Mouse (Mus musculus) intestine, postnatal 0 days (tissue): ENCODE results near the gene Gm20532. TPM values are rescaled to one million over a fixed set of nuclear protein-coding genes. Genes with fewer than 3 reads are reported as not detected.

Source experiments
- ATAC-seq: fragments of 200-750 bp; cut with Nextera tagmentation; 2 replicates; pipeline ENCODE4 v1.8.0; 2017; ENCODE audit warnings: mild to moderate bottlenecking, moderate TSS enrichment, moderate library complexity
- H3K27ac ChIP-seq: fragments of 300-500 bp; sonication (generic); 2 replicates; pipeline ENCODE4 v1.5.1; 2014; ENCODE audit warnings: mild to moderate bottlenecking, low read depth, low read length, moderate library complexity
- H3K27me3 ChIP-seq: fragments of 300-500 bp; sonication (generic); replicated peaks from 2 replicates; pipeline ENCODE4 v1.6.1; 2014; ENCODE audit warnings: low read length, mixed read lengths; ENCODE audit not compliant: control insufficient read depth, insufficient read depth
- H3K36me3 ChIP-seq: fragments of 300-500 bp; sonication (generic); 2 replicates; pipeline ENCODE4 v1.6.1; 2014; ENCODE audit warnings: mild to moderate bottlenecking, moderate library complexity; ENCODE audit not compliant: control insufficient read depth, insufficient read depth
- H3K4me1 ChIP-seq: fragments of 300-500 bp; sonication (generic); replicated peaks from 2 replicates; pipeline ENCODE4 v1.6.1; 2014; ENCODE audit warnings: antibody characterized with exemption, low read length, mixed read lengths; ENCODE audit not compliant: control insufficient read depth, insufficient read depth
- H3K4me2 ChIP-seq: fragments of 300-500 bp; sonication (generic); replicated peaks from 2 replicates; pipeline ENCODE4 v1.6.1; 2014; ENCODE audit warnings: low read depth, mild to moderate bottlenecking, moderate library complexity
- H3K4me3 ChIP-seq: fragments of 300-500 bp; sonication (generic); 2 replicates; pipeline ENCODE4 v1.5.1; 2014; ENCODE audit warnings: low read depth, low read length
- H3K9ac ChIP-seq: fragments of 300-500 bp; sonication (generic); 2 replicates; pipeline ENCODE4 v1.6.1; 2014; ENCODE audit warnings: mild to moderate bottlenecking, low read depth, low read length
- H3K9me3 ChIP-seq: fragments of 300-500 bp; sonication (generic); 2 replicates; pipeline ENCODE4 v1.6.1; 2016; ENCODE audit warnings: mixed run types; ENCODE audit not compliant: control insufficient read depth
- CTCF ChIP-seq: sonication (generic); IDR thresholded peaks from 2 replicates; pipeline ENCODE4 v1.5.1; 2016; ENCODE audit warnings: low read depth, mild to moderate bottlenecking, control low read depth, antibody characterized with exemption, moderate library complexity
- WGBS: fragments of 180-500 bp; shearing (Covaris S2); extraction: QIAGEN DNeasy Blood & Tissue Kit; methylation state at CpG from one replicate; pipeline ENCODE4 v1.1.7; 2014; 5-methylcytosine and 5-hydroxymethylcytosine counted together
- polyA plus RNA-seq: library from polyadenylated mRNA; unstranded; fragments of >200 nt; fragmentation: Nextera tagmentation; extraction: Ambion mirVana; gene quantifications from 2 replicates; pipeline ENCODE4 v1.2.1, GENCODE M21; 2015

Gm20532 gene
- polyA plus RNA-seq: not detected in 2 replicates

DNA sequence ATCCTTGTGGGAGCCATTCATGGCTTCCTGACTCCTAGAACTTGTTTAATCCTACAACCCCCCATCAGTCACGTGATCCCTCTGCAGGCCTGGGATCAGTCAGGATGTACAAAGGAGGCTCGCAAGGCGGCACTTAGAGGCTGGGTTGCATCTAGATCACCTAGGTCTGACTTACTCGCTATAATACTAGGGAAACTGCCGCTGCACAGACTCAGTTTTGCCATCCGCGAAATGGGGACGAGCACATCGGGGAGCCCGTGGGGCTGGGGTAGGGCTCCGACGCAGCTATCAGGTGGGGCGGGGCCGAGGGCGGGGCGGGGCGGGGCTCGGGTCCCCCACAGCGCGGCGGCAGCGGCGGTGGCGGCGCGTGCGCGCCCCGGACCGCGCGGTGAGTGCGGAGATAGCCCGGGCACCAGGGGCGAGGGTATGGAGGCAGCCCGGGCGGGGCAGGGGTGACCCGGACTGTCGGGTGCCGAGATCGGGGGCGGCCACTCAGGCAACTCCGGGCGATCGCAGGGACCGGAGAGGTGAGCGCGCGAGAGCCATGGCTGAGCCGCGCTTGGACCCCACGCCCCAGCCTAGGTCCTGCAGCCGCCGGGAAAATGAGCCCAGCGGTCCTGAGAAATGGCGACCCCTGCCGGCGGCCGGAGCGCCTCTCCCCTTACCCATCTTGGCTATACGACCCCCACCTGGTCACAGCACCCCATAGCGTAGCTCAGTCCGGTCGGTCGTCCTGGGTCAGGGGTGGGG, at the start of gene Gm20532:
Gm20532 (plus strand) TSS at position 346 of the 750 bp plus-strand sequence.
- peak within 1 kb of the TSS; percentile 47 for H3K9ac ChIP-seq
- H3K4me3 ChIP-seq: peak within 1 kb of the TSS; percentile 49
- 2% methylated on average over 55 of the region's 65 CpGs for WGBS
- peak within 1 kb of the TSS; percentile 81 for H3K4me2 ChIP-seq
- H3K27me3 ChIP-seq: no peaks in the 10 kb centered on the region
- TF ChIP-seq CTCF: peak; percentile 72
- H3K27ac ChIP-seq: peak within 1 kb of the TSS; percentile 51
- H3K4me1 ChIP-seq: no peaks in the 10 kb centered on the region
- H3K36me3 ChIP-seq: peaks cover 13% of the 10 kb centered on the region; the same call in 1 of the 2 replicates
- ATAC-seq: peak; percentile 23; the same call in 1 of the 2 replicates
- no peaks in the 10 kb centered on the region for H3K9me3 ChIP-seq

- H3K27ac ChIP-seq: no peak overlapping the region
- H3K4me1 ChIP-seq: no peaks in the 10 kb centered on the region
- no peaks in the 10 kb centered on the region for H3K27me3 ChIP-seq
- no peaks in the 10 kb centered on the region for H3K36me3 ChIP-seq
- no peak overlapping the region for H3K9ac ChIP-seq
- H3K9me3 ChIP-seq: no peaks in the 10 kb centered on the region
- H3K4me2 ChIP-seq: no peak overlapping the region
- H3K4me3 ChIP-seq: no peak overlapping the region
- no peak for ATAC-seq
- 49% methylated on average over 2 of the region's 2 CpGs for WGBS
- TF ChIP-seq CTCF: no peak
These were observed 46.9 kb upstream of the Gm20532 start for GRCm38 (mm10) chr2:26539516-26539915.

DNA sequence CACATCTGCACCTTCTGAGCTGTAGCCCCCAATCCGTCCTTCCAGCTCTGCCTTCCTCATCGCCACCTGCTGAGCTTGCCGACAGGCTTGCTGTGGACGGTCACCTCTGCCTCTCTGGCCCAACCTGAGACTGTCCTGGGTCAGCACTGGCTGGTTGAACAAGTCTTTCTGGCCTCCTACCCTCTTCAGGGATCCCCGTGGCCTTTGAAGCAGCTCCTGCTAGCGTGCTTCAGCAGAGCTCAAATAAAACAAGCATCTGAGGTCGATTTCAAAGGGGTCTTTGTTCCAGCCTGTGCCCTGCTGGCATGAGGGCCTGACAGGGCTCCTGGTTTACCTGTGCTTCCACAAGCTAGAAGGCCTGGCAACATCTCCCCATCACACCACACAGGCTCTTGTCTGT, 45.7 kb upstream of the Gm20532 start:
- Histone ChIP-seq H3K27me3 (no peaks in the 10 kb centered on the region), H3K4me1 (no peaks in the 10 kb centered on the region), H3K4me2 (no peak overlapping the region), H3K27ac (no peak overlapping the region), H3K9me3 (no peaks in the 10 kb centered on the region), H3K4me3 (no peak overlapping the region), H3K36me3 (no peaks in the 10 kb centered on the region), H3K9ac (no peak overlapping the region)
- TF ChIP-seq CTCF: no peak
- no peak for ATAC-seq
- WGBS: 58% methylated on average over 7 of the region's 7 CpGs

DNA sequence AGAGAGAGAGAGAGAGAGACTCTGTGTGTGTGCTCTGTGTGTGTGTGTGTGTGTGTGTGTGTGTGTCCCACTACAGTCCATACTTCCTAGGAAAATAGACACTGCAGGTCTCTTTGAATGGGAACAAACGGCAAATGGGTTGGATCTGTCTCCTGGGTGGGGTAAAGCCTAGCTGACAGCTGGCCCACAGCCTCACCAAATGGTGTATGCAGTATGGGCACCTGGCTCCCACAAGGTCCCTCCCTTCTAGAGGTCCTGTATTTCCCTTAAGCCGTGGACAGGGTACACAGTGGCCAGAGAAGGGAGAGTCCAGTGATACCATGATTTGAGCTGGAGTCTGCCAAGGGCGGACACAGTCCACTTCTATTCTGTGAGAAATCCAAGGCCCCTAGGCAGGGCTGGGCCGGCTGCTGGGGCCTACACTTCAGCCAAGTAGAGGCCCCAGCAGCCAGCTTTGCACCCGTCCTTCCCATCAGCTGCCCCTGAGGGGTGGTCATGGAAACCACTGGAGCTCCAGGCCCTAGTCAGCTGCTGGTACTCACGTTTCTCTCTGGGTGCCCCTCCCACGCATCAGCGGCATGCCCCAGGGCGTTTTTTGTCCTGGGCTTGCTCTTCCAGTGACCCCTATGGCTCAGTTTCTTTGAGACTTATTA, 45.1 kb upstream of the Gm20532 start:
- no peak for TF ChIP-seq CTCF
- no peak for ATAC-seq
- Histone ChIP-seq H3K27me3 (no peaks in the 10 kb centered on the region), H3K4me1 (no peaks in the 10 kb centered on the region), H3K36me3 (no peaks in the 10 kb centered on the region), H3K4me2 (no peak overlapping the region), H3K27ac (no peak overlapping the region), H3K9me3 (no peaks in the 10 kb centered on the region), H3K4me3 (no peak overlapping the region), H3K9ac (no peak overlapping the region)
- WGBS: 56% methylated on average over 9 of the region's 9 CpGs

DNA sequence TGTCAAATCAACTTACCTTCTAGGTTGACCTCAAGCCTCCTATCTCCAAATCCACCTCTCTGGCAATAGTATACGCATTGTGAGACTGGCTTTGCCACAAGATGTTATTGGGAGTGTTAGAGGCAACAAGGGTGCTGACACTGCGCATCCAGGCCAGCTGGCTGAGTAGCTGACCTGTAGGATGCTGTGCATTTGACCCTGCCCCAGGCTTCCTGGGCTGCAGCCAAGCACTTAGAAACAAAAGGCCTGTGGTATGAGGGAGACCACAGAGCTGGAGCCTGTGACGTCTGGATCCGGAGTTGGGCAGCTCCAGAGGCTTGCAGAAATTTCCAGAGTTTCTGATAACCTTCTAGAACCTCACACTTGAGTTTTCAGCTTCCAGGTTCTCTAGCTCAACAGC, 43.3 kb upstream of the Gm20532 start:
- H3K36me3 ChIP-seq: no peaks in the 10 kb centered on the region
- no peak overlapping the region for H3K27ac ChIP-seq
- TF ChIP-seq CTCF: no peak
- H3K27me3 ChIP-seq: no peaks in the 10 kb centered on the region
- WGBS: 74% methylated on average over 4 of the region's 4 CpGs
- no peak for ATAC-seq
- no peaks in the 10 kb centered on the region for H3K4me1 ChIP-seq
- H3K9me3 ChIP-seq: no peaks in the 10 kb centered on the region
- H3K4me2 ChIP-seq: no peak overlapping the region
- H3K4me3 ChIP-seq: no peak overlapping the region
- H3K9ac ChIP-seq: no peak overlapping the region

DNA sequence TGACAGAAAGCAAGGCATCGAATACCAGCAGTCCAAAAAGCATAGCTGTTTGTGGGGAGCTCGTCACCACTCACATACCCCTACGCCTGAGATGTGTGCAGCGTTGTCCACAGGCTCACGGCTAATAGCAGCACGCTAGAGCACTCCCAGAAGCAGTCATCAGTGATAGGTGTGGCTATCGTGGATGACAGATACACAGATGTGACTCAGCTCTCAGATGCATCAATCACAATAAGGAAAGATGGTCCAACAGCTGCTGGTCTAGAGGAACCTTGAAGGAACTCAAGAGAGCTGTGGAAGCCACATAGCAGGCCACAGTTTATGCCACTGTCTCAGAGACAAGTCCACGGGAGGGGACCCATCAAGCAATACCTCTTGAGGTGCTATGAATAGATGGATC, 42.7 kb upstream of the Gm20532 start:
- H3K9me3 ChIP-seq: no peaks in the 10 kb centered on the region
- H3K9ac ChIP-seq: no peak overlapping the region
- H3K27ac ChIP-seq: no peak overlapping the region
- H3K4me2 ChIP-seq: no peak overlapping the region
- H3K36me3 ChIP-seq: no peaks in the 10 kb centered on the region
- no peak overlapping the region for H3K4me3 ChIP-seq
- H3K4me1 ChIP-seq: no peaks in the 10 kb centered on the region
- no peak for TF ChIP-seq CTCF
- no peaks in the 10 kb centered on the region for H3K27me3 ChIP-seq
- 82% methylated on average over 8 of the region's 8 CpGs for WGBS
- no peak for ATAC-seq
